Mouse (Mus musculus) thymus, postnatal 10 days (tissue): Measurements from ENCODE around the gene Galnt16.

ENCODE experiments used
- DNase-seq, 2 experiments: peaks; one replicate each; pipeline ENCODE4 v3.0.0; 2021; ENCODE audit warnings: low spot score in 2 of 2

The Galnt16 gene

GRCm38 (mm10) chr12:80517977-80518376, at the start of gene Galnt16:
Gene Galnt16, plus strand, starts transcription at chr12:80518277.
- DNase-seq, result no peak

- DNase-seq, result no peak
Observed at GRCm38 (mm10) chr12:80470206-80470605, 47.9 kb upstream of the Galnt16 start.

GRCm38 (mm10) chr12:80471926-80472325, 46.2 kb upstream of the Galnt16 start:
- no peak for DNase-seq

- DNase-seq, result no peak
Observed at GRCm38 (mm10) chr12:80473731-80474130, 44.3 kb upstream of the Galnt16 start.

GRCm38 (mm10) chr12:80479986-80480385, 38.1 kb upstream of the Galnt16 start:
- no peak for DNase-seq

GRCm38 (mm10) chr12:80483397-80483796, 34.7 kb upstream of the Galnt16 start:
- no peak for DNase-seq

- DNase-seq, result no peak
Observed at GRCm38 (mm10) chr12:80493311-80493710, 24.8 kb upstream of the Galnt16 start.

GRCm38 (mm10) chr12:80495691-80496090, 22.4 kb upstream of the Galnt16 start:
- DNase-seq, result no peak

GRCm38 (mm10) chr12:80498356-80498755, 19.7 kb upstream of the Galnt16 start:
- DNase-seq, result no peak

GRCm38 (mm10) chr12:80500506-80500905, 17.6 kb upstream of the Galnt16 start:
- no peak for DNase-seq

- DNase-seq, result no peak
Observed at GRCm38 (mm10) chr12:80504718-80505117, 13.4 kb upstream of the Galnt16 start.

- no peak for DNase-seq
Observed at GRCm38 (mm10) chr12:80507041-80507745, 10.9 kb upstream of the Galnt16 start.

- DNase-seq, result no peak
Observed at GRCm38 (mm10) chr12:80518393-80518756, 298 bp downstream of the Galnt16 start.

GRCm38 (mm10) chr12:80518757-80519620, 912 bp downstream of the Galnt16 start:
- no peak for DNase-seq

GRCm38 (mm10) chr12:80519621-80520332, 1.7 kb downstream of the Galnt16 start:
- no peak for DNase-seq

- no peak for DNase-seq
Observed at GRCm38 (mm10) chr12:80522006-80522405, 3.9 kb downstream of the Galnt16 start.

GRCm38 (mm10) chr12:80524276-80524921, 6.3 kb downstream of the Galnt16 start:
- DNase-seq, result no peak

GRCm38 (mm10) chr12:80525513-80525912, 7.4 kb downstream of the Galnt16 start:
- no peak for DNase-seq

- no peak for DNase-seq
Observed at GRCm38 (mm10) chr12:80526511-80526910, 8.4 kb downstream of the Galnt16 start.

GRCm38 (mm10) chr12:80527727-80528389, 9.8 kb downstream of the Galnt16 start:
- no peak for DNase-seq

GRCm38 (mm10) chr12:80530052-80530451, 12.0 kb downstream of the Galnt16 start:
- DNase-seq, result no peak
